17 mouse cellular contexts compared by ENCODE assay signal in genomic region chr19:60971598-60971997, GRCm38 (mm10).
"Had no signal": no experiment of that assay in that cellular context is flagged by ENCODE, and none has a peak within 500 bp of the region (broad histone marks: within the 10 kb centered on the region; RNA-seq: fewer than 3 reads in every experiment).

No protein-coding gene starts in this region.

- H3K9ac ChIP-seq: liver, embryonic 15.5 days; liver, postnatal 0 days; lung, embryonic 15.5 days; midbrain, embryonic 13.5 days; midbrain, embryonic 15.5 days; neural tube, embryonic 13.5 days; neural tube, embryonic 15.5 days; stomach, embryonic 15.5 days had no signal

- DNase-seq: liver, postnatal 0 days; lung, adult 2 months; right cerebral cortex, postnatal 14 days; thymus, adult 2 months; thymus, postnatal 25 days; thymus, postnatal 4 days had no signal

- H3K27me3 ChIP-seq: liver, embryonic 15.5 days; lung, embryonic 15.5 days; megakaryocyte, embryonic 14.5 days; midbrain, embryonic 13.5 days; midbrain, embryonic 15.5 days; neural tube, embryonic 13.5 days; neural tube, embryonic 15.5 days; stomach, embryonic 15.5 days had no signal

- H3K9me3 ChIP-seq: liver, embryonic 15.5 days; lung, embryonic 15.5 days; megakaryocyte, embryonic 14.5 days; midbrain, embryonic 13.5 days; midbrain, embryonic 15.5 days; neural tube, embryonic 13.5 days; neural tube, embryonic 15.5 days; stomach, embryonic 15.5 days had no signal

- H3K4me3 ChIP-seq: liver, embryonic 15.5 days; lung, embryonic 15.5 days; megakaryocyte, embryonic 14.5 days; midbrain, embryonic 13.5 days; midbrain, embryonic 15.5 days; neural tube, embryonic 13.5 days; neural tube, embryonic 15.5 days; stomach, embryonic 15.5 days had no signal

- H3K4me1 ChIP-seq: liver, embryonic 15.5 days; lung, embryonic 15.5 days; midbrain, embryonic 13.5 days; midbrain, embryonic 15.5 days; neural tube, embryonic 13.5 days; neural tube, embryonic 15.5 days; stomach, embryonic 15.5 days had no signal

- H3K4me2 ChIP-seq: liver, embryonic 15.5 days; lung, embryonic 15.5 days; midbrain, embryonic 11.5 days; midbrain, embryonic 13.5 days; midbrain, embryonic 15.5 days; neural tube, embryonic 13.5 days; neural tube, embryonic 15.5 days; stomach, embryonic 15.5 days had no signal

- ATAC-seq: liver, postnatal 0 days; midbrain, embryonic 13.5 days; midbrain, embryonic 15.5 days had no signal

- H3K36me3 ChIP-seq: liver, embryonic 15.5 days; lung, embryonic 15.5 days; midbrain, embryonic 13.5 days; midbrain, embryonic 15.5 days; neural tube, embryonic 13.5 days; neural tube, embryonic 15.5 days; stomach, embryonic 15.5 days had no signal

- H3K27ac ChIP-seq: liver, embryonic 15.5 days; lung, embryonic 15.5 days; macrophage; midbrain, embryonic 13.5 days; midbrain, embryonic 15.5 days; neural tube, embryonic 13.5 days; neural tube, embryonic 15.5 days; stomach, embryonic 15.5 days; stomach, postnatal 0 days had no signal
